Mouse (Mus musculus) heart, adult 2 months (tissue): ENCODE measurements around the gene Dynll2.

Source experiments
- CTCF ChIP-seq: fragments of 200-600 bp; IDR thresholded peaks from 2 replicates; pipeline ENCODE4 v1.8.1; 2022; ENCODE audit warnings: antibody characterized with exemption, mild to moderate bottlenecking, moderate library complexity
- POLR2A ChIP-seq: fragments of 200-500 bp; IDR thresholded peaks from 2 replicates; pipeline ENCODE4 v1.6.1; 2011; ENCODE audit warnings: mild to moderate bottlenecking, low read depth, low read length, control low read depth; ENCODE audit not compliant: insufficient read depth

DNA sequence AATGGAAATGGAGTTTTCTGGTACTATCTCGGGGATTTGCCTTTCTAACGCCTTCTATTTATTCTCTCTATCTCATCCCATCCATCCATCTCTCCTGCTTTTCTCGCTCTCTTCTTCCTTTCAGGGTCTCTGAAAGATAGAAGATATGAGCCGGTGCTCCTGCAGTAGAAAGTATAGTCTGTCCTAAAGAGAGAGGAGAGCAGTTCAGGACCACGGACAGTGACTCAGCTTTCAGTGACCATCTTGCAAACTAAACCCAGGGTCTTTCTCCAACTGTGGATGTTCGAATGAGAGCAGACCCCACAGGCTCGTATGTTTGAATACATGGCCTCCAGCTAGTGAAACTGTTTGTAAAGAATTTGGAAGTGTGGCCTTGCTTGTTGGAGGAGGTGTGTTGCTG, 30.3 kb downstream of the Dynll2 start:
- no peak for TF ChIP-seq CTCF
- no peak for TF ChIP-seq POLR2A
